Mouse (Mus musculus): ENCODE data around the gene Kdr.

Kdr gene

DNA sequence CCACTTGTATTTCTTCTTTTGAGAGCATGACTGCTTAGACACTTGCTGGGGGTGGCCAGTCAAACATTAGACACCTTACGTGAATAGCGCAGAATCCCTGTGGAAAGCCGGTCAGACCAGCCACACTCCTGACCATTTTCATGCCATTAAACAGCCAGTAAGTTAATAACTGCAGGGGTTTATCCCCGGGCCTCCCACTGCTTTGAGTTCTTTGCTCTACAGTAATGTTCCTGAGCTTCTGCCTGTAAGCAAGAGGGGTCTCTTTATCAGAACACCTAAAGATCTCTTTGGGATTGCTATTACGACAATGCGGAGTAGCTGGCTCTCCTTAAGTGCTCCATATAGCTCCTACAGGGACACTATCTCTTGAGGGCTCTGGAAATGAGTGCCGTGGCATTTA, 58.7 kb downstream of the Kdr start:
- DNase-seq (ENCODE audit: low spot score in 2 of 2): no peak

DNA sequence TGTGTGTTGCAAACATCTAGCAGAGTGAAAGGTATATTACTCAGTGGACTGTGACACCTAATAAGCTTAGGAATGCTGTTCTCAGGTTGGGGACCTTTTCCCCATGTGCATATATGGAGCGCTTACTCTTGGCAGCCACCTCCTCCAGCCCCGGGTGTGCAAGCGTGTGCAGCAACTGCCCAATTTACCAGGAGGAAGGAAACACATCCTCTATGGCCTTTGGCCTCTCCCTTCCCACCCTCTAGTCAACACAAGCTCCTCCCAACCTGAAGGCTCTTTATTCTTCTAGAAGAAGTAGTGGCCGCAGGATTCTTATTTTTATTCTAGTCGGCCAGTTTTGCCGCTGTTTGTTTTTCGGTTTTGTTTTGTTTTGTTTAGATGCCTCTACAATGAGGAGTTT, 60.1 kb downstream of the Kdr start:
- DNase-seq (ENCODE audit: low spot score in 2 of 2): peak in 1 of 2 experiments; percentile 66

DNA sequence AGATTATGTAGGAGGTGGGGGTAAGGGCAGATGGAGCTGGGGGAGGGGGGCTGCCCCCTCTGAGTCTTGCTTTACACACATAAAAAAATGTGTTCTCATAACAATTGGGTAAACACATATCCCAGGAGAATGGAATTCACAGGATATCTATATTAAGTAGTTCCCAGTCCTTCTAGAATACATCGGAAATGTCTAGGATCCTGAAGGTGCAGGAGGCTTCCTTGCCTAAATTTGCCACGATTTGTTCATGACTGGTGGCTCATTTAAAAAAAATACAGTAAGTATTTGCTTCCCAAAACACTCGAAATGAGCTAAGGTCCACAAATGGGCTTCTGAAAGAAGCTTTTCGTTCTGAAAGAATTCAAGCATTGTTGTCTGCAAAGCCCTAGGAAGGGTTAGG, 61.0 kb downstream of the Kdr start:
- peak in 1 of 2 experiments; percentile 46 for DNase-seq (ENCODE audit: low spot score in 2 of 2)

DNA sequence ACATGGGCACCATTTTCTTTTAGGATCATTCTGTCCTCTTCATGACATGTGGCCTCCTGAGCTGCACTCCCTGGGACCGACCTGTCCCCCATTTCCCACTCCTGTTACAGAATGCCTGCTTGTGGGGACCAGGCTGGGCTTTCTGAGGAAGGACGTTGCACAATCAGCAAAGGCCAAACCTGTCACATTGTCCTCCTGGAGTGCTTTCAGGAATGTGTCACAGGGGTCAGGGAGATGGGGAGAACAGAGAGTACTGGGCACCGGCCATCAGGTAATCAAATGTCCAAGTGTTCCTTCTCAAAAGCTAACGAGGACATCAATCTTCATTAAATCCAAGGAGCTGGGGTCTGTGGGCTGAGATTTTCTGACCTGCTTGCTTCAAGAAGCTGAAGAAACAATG, 72.2 kb downstream of the Kdr start:
- peak; percentile 51 to 53 for DNase-seq (ENCODE audit: low spot score in 2 of 2)

DNA sequence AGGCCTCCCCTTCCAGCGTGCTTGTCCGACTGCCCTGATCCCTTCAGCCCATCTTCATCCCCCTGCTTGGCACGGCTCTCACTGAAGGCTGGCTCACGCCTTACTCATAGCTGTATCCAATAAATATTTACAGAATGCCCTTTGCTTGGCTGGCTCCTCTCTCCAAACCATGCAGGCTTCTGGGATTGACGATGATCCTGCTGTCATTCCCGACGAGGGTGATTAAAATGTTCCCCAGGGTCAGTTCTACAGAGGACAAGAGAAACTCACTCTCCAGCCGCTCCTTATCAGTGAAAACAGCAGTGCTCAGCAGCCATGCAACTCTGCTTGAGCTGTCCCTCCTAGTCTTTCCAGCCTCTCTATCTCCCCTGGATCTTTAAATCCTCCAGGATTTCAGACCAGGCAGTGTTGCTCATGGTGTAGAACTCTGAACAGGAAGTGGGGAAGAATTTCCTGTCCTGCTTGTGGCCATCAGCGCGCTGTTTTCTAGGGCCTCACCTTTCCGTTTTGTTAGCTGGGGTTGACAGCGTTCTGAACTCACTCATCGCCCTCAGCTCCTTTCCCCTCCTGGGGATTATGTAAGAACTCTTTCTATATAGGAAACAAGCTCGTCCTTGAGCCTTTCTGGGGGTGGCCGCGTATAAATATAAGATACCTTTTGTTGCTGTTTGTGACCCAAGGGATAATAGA, 77.9 kb downstream of the Kdr start:
- DNase-seq (ENCODE audit: low spot score in 2 of 2): peak; percentile 31 to 58

- DNase-seq (ENCODE audit: low spot score in 2 of 2): no peak
Observed at GRCm38 (mm10) chr5:75895351-75895750, 82.9 kb downstream of the Kdr start.

GRCm38 (mm10) chr5:75892956-75893471, 85.2 kb downstream of the Kdr start:
- no peak for DNase-seq (ENCODE audit: low spot score in 2 of 2)

Measured in heart, adult 9 months (tissue).